Mouse (Mus musculus): ENCODE measurements around the gene Dnase2a. TPM values are rescaled to one million over a fixed set of nuclear protein-coding genes. Genes with fewer than 3 reads are reported as not detected.

Dnase2a gene
- polyA plus RNA-seq, 1 experiment from 2014 or later, result 10.2 TPM

DNA sequence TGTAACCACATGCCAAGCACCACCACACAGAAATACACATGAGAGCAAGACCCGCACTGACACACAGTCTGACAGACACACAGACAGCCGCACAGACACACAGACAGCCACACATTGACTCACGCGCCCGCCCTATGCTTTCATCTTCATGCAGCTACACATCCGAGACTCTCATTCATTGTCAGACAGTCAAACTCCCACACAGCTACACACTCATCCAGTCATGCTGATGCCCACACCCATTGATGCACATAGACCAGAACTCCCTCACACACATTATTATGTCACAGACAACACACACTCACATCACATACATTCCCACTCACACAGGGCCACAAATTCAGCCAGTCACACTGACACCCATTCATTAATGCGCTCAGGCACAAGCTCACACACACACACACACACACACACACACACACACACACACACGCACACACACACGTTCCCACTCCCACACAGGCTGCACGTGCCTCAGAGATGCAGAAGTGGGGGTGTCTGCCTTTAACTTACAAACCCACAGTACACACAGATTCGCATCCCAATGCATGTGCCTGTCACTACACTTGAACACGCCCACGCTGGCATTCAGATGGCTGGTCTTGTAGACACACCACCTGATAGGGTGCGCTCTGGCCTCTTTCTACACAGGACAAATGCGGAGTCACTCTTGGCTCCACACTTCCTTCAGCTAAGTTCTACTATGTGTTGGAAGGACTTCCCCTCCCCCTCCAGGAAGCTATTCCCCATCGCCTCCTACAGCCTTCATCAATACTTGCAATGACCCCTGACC lies 25.6 kb downstream of the Dnase2a start:
- WGBS, result 72% methylated on average over 16 of the region's 16 CpGs
- Histone ChIP-seq H3K9me3 (ENCODE audit: low read length) (no peaks in the 10 kb centered on the region), H3K4me1 (ENCODE audit: insufficient read depth, low read length) (peaks cover 20% of the 10 kb centered on the region), H3K4me3 (ENCODE audit: low read length) (no peak overlapping the region), H3K27me3 (ENCODE audit: insufficient read depth, low read length) (peaks cover 76% of the 10 kb centered on the region), H3K27ac (ENCODE audit: low read length) (no peak overlapping the region), H3K4me2 (replicated peaks; ENCODE audit: low read depth, low read length) (no peak overlapping the region), H3K36me3 (ENCODE audit: insufficient read depth, low read length) (no peaks in the 10 kb centered on the region), H3K9ac (replicated peaks; ENCODE audit: low read length) (no peak overlapping the region)
- no peak for ATAC-seq (ENCODE audit: low FRiP score, low TSS enrichment)

DNA sequence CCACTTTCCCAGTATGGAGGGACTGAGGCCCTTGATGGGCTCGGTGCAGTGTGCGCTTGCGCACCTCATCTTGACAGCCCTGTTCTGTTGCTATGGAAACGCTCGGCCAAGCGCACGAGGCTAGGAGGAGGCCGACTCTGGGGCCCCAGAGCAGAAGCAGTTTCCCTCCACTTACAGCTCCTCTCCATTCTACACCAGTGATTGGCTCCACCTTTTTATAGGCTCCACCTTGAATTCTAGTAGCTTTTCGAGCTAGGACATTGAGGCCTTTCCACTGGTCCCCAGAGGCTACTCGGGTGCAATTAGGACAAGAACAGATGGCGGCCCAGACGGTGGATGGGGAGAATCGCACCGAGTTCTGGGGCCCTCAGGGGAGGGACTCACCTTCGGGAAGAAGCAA lies 26.5 kb downstream of the Dnase2a start:
- H3K27me3 ChIP-seq (ENCODE audit: insufficient read depth, low read length), result peaks cover 67% of the 10 kb centered on the region
- H3K4me3 ChIP-seq (ENCODE audit: low read length), result no peak overlapping the region
- no peaks in the 10 kb centered on the region for H3K36me3 ChIP-seq (ENCODE audit: insufficient read depth, low read length)
- peak; percentile 33; the same call in 1 of the 2 replicates for ATAC-seq (ENCODE audit: low FRiP score, low TSS enrichment)
- 1% methylated on average over 15 of the region's 15 CpGs for WGBS
- no peaks in the 10 kb centered on the region for H3K9me3 ChIP-seq (ENCODE audit: low read length)
- H3K4me1 ChIP-seq (ENCODE audit: insufficient read depth, low read length), result peaks cover 17% of the 10 kb centered on the region
- 0 out of 2 replicates have a peak overlapping the region, but pooled peaks have one; percentile 2 for H3K4me2 ChIP-seq (replicated peaks; ENCODE audit: low read depth, low read length)
- no peak overlapping the region for H3K9ac ChIP-seq (replicated peaks; ENCODE audit: low read length)
- no peak overlapping the region for H3K27ac ChIP-seq (ENCODE audit: low read length)

DNA sequence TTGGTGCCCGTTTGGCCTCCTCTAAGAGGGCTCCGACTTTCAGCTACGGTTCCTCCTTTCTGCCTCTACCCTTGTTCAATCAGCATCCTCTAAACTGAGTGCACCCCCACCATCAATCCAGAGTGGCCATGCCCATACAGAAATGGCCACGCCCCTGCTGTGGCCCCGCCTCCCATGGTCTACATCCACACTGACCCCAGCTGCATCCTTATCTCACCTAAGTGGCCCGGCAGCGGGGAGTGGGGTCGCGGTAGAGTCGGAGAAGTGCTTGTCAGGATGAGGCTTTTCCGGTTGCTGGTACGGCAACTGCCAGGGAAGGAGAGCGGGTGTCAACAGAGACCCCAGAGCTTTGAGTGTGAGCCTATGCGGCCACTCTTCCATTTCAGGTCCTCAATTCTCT lies 27.1 kb downstream of the Dnase2a start:
- Histone ChIP-seq H3K27ac (ENCODE audit: low read length) (no peak overlapping the region), H3K4me2 (replicated peaks; ENCODE audit: low read depth, low read length) (no peak overlapping the region), H3K27me3 (ENCODE audit: insufficient read depth, low read length) (peaks cover 63% of the 10 kb centered on the region), H3K9ac (replicated peaks; ENCODE audit: low read length) (no peak overlapping the region), H3K4me1 (ENCODE audit: insufficient read depth, low read length) (peaks cover 17% of the 10 kb centered on the region), H3K36me3 (ENCODE audit: insufficient read depth, low read length) (no peaks in the 10 kb centered on the region), H3K4me3 (ENCODE audit: low read length) (no peak overlapping the region), H3K9me3 (ENCODE audit: low read length) (no peaks in the 10 kb centered on the region)
- 5% methylated on average over 14 of the region's 14 CpGs for WGBS
- no peak for ATAC-seq (ENCODE audit: low FRiP score, low TSS enrichment)

DNA sequence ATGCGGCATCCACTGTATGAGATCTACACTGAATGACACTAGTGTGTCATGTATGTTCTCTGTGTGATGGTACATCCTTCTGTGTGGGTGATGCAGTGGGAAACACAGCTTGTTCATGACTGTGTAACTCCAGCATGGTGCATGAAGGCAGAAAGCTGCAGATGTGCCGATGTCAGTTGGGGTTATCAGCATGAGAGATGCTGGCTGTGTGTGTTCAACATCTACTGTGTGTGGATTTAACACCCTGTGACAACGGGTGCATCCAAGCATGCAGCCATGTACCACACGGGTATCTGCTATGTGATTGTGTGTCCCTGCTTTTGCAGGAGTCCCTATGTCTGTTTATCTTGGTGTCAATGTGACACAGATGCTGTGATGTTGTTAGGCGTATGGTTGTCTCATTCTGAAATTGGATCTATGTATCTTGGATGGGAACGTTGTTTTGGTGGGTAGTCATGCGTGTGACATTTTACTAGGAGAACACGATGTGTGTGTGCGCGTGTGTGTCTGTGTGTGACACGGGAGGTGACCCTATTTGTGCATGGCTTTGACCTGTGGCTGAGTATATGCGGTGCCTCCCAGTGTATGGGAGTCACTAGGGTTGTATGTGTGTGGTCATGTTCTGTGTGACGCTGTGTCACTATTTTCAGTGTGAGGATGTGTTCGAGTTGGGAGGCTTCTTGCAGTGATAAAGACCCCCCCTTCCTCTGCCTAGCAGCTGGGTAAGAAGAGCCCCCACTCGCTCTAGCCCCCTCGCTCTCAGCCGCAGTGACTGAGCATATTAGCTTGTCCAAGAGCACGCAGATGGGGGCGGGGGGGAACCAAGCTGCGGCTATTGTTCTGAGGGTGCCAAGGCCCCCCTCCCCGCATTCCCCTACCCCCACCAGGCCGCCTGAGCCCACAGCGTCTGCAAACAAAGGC lies 27.9 kb downstream of the Dnase2a start:
- H3K9ac ChIP-seq (replicated peaks; ENCODE audit: low read length), result no peak overlapping the region
- no peak overlapping the region for H3K27ac ChIP-seq (ENCODE audit: low read length)
- peak overlapping the region; percentile 39 for H3K4me3 ChIP-seq (ENCODE audit: low read length)
- H3K4me2 ChIP-seq (replicated peaks; ENCODE audit: low read depth, low read length), result peak overlapping the region; percentile 56
- H3K4me1 ChIP-seq (ENCODE audit: insufficient read depth, low read length), result peaks cover 17% of the 10 kb centered on the region
- H3K9me3 ChIP-seq (ENCODE audit: low read length), result no peaks in the 10 kb centered on the region
- 16% methylated on average over 23 of the region's 23 CpGs for WGBS
- peaks cover 58% of the 10 kb centered on the region for H3K27me3 ChIP-seq (ENCODE audit: insufficient read depth, low read length)
- no peak for ATAC-seq (ENCODE audit: low FRiP score, low TSS enrichment)
- H3K36me3 ChIP-seq (ENCODE audit: insufficient read depth, low read length), result no peaks in the 10 kb centered on the region

DNA sequence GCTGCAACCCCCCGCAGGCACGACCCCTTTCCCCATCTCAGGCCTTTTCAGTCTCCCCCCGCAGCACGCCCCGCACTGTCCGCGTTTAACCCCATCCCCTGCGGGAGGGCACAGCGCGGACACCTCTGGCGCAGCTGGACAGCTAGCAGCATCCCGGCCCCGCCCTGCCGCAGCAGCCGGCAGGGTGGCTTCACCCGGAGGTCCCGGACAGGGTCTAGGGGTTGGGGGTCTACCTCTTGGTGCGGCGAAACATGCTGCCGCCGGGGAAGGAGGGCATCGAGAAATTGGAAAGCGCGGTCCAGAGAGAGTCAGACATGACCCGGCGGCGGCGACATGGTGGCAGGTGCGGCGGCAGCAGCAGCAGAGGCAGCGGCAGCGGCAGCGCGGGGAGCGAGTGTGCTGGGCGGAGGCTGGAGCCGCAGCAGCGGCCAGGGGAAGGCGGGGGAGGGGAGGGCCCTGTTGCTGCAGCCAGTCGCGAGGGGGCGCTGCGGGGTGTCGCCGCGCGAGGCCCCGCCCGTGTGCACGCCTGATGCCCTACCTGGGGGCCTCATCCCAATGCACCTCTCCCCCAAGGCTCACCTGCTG lies 28.7 kb downstream of the Dnase2a start, which contains the start of gene Mast1:
Gene Mast1, minus strand, starts transcription at position 398 of the 585 bp plus-strand sequence.
- Histone ChIP-seq H3K27me3 (ENCODE audit: insufficient read depth, low read length) (peaks cover 56% of the 10 kb centered on the region), H3K36me3 (ENCODE audit: insufficient read depth, low read length) (no peaks in the 10 kb centered on the region), H3K9me3 (ENCODE audit: low read length) (no peaks in the 10 kb centered on the region), H3K4me3 (ENCODE audit: low read length) (peak within 1 kb of the TSS; percentile 39), H3K4me1 (ENCODE audit: insufficient read depth, low read length) (peaks cover 17% of the 10 kb centered on the region), H3K27ac (ENCODE audit: low read length) (no peak within 1 kb of the TSS), H3K4me2 (replicated peaks; ENCODE audit: low read depth, low read length) (peak within 1 kb of the TSS; percentile 56), H3K9ac (replicated peaks; ENCODE audit: low read length) (no peak within 1 kb of the TSS; the same call in 1 of the 2 replicates)
- WGBS, result under 1% methylated on average over 50 of the region's 50 CpGs
- peak; percentile 62; the same call in 1 of the 2 replicates for ATAC-seq (ENCODE audit: low FRiP score, low TSS enrichment)

DNA sequence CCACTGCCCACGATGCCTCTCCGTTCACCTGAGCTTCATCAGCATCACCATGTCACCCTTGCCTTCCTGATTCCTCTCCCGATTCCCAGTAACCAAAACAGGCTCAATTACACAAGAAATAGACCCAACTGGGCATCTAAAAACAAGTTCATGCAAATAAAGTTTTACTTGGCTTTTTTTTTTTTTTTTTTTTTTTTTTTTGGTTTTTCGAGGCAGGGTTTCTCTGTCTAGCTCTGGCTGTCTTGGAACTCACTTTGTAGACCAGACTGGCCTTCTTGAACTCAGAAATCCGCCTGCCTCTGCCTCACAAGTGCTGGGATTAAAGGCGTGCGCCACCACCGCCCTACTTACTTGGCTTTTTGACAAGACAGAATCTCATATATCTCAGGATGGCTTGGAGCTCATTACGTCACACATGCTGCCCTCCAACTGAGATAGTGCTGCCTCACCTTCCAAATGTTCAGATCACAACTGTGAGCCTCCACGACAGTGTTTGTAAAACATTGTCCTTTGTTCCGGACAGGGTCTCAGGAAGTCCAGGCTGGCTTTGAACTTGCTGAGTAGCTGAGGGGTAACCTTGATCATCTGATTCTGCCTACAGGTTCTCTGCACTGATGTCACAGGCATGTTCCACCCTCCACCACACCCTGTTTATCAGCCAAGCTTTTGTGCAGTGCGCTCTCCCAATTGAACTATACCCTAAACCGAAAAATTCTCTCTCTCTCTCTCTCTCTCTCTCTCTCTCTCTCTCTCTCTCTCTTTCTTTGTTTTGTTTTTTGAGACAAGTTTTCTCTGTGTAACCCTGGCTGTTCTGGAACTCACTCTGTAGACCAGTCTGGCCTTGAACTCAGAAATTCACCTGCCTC lies 29.5 kb downstream of the Dnase2a start:
- H3K4me1 ChIP-seq (ENCODE audit: insufficient read depth, low read length), result peaks cover 17% of the 10 kb centered on the region
- WGBS, result 59% methylated on average over 13 of the region's 13 CpGs
- ATAC-seq (ENCODE audit: low FRiP score, low TSS enrichment), result no peak
- H3K4me2 ChIP-seq (replicated peaks; ENCODE audit: low read depth, low read length), result peak overlapping the region; percentile 56
- peaks cover 57% of the 10 kb centered on the region for H3K27me3 ChIP-seq (ENCODE audit: insufficient read depth, low read length)
- no peak overlapping the region for H3K9ac ChIP-seq (replicated peaks; ENCODE audit: low read length)
- no peak overlapping the region for H3K4me3 ChIP-seq (ENCODE audit: low read length)
- no peak overlapping the region for H3K27ac ChIP-seq (ENCODE audit: low read length)
- H3K9me3 ChIP-seq (ENCODE audit: low read length), result no peaks in the 10 kb centered on the region
- no peaks in the 10 kb centered on the region for H3K36me3 ChIP-seq (ENCODE audit: insufficient read depth, low read length)

DNA sequence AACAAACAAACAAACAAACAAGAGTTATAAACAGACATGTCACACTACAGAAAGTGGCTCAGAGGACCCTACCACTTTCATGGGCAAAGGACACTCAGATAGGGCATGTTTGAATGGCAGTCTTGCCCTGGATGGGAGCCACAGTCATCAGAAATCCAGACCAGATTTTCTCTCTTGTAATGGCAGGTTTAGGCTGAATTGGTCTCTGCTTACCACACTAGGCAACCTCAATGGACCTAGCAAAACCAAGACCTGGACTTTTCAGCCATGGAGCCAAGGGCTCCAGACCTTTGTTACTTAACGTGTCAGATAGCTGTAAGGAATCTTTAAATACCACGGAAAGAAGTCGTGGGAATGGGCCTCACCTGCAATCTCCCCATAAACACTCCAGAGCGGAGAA lies 35.3 kb downstream of the Dnase2a start:
- no peak for ATAC-seq (ENCODE audit: low FRiP score, low TSS enrichment)
- Histone ChIP-seq H3K9ac (replicated peaks; ENCODE audit: low read length) (no peak overlapping the region), H3K9me3 (ENCODE audit: low read length) (no peaks in the 10 kb centered on the region), H3K4me2 (replicated peaks; ENCODE audit: low read depth, low read length) (no peak overlapping the region), H3K27ac (ENCODE audit: low read length) (no peak overlapping the region), H3K4me3 (ENCODE audit: low read length) (no peak overlapping the region), H3K4me1 (ENCODE audit: insufficient read depth, low read length) (peaks cover 12% of the 10 kb centered on the region), H3K27me3 (ENCODE audit: insufficient read depth, low read length) (peaks cover 57% of the 10 kb centered on the region), H3K36me3 (ENCODE audit: insufficient read depth, low read length) (no peaks in the 10 kb centered on the region)
- 17% methylated on average over 4 of the region's 4 CpGs for WGBS

DNA sequence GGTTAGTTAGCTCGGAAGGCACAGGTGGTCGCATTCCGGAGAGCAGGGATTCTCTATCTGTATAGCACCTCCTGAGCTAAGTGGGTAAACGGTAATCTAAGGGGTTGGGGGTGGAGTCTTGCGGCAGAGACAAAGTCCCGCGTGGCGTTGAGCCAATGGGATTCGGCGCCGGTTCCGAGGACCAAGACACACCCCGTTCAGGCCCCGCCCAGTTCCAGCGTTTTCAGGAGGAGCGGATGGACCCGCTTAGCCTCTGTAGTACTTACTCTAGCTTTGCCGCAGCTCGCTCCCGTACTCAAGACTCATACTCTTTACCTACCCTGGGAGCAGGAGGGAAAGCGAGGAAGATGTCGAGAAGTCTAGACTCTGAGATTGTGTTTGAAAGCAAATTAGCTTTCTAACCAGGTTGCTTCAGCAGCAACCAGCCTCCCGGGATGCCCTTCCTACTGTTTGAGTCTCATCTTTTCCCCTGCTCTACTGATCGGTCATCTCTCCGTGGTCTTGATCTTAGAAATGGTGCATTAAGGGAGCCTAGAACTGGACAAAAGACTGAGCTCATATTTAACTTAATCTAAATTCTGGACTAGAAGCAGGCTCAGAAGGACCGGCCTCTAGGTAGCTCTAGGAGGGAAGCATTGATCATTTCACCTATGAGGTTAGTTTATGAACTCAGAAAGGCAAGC lies 36.3 kb downstream of the Dnase2a start:
- peaks cover 12% of the 10 kb centered on the region for H3K4me1 ChIP-seq (ENCODE audit: insufficient read depth, low read length)
- no peak overlapping the region for H3K27ac ChIP-seq (ENCODE audit: low read length)
- H3K27me3 ChIP-seq (ENCODE audit: insufficient read depth, low read length), result peaks cover 59% of the 10 kb centered on the region
- H3K36me3 ChIP-seq (ENCODE audit: insufficient read depth, low read length), result no peaks in the 10 kb centered on the region
- no peaks in the 10 kb centered on the region for H3K9me3 ChIP-seq (ENCODE audit: low read length)
- 2% methylated on average over 26 of the region's 26 CpGs for WGBS
- no peak overlapping the region for H3K9ac ChIP-seq (replicated peaks; ENCODE audit: low read length)
- ATAC-seq (ENCODE audit: low FRiP score, low TSS enrichment), result no peak
- peak overlapping the region; percentile 12; the same call in 1 of the 2 replicates for H3K4me2 ChIP-seq (replicated peaks; ENCODE audit: low read depth, low read length)
- H3K4me3 ChIP-seq (ENCODE audit: low read length), result peak overlapping the region; percentile 5; the same call in 1 of the 2 replicates
